Mouse (Mus musculus) liver, embryonic 18 days (tissue): Measurements from ENCODE around the gene Olfr988. TPM values are rescaled to one million over a fixed set of nuclear protein-coding genes. Genes with fewer than 3 reads are reported as not detected.

ENCODE experiments used
- polyA plus RNA-seq: library from polyadenylated mRNA; depleted of rRNA; stranded (reverse); fragments of >200 nt; gene quantifications from 2 replicates; pipeline ENCODE4 v1.2.3, GENCODE M21; 2012; rRNA removed

The Olfr988 gene
- polyA plus RNA-seq, result not detected in 2 replicates

GRCm38 (mm10) chr2:85363127-85363526 lies at the start of gene Olfr988:
TSS of gene Olfr988 (minus strand) at chr2:85363227.

GRCm38 (mm10) chr2:85409369-85409768 lies 46.3 kb upstream of the Olfr988 start, which contains the start of gene Olfr992:
TSS of gene Olfr992 (minus strand) at chr2:85409469.

GRCm38 (mm10) chr2:85339215-85339614 lies 23.8 kb downstream of the Olfr988 start, which contains the start of gene Olfr987:
TSS of gene Olfr987 (minus strand) at chr2:85339315.

Other genes with a start within 250 kb of the Olfr988 start
- 0.82 and 0.96 TPM in 2 replicates for gene Aplnr, start 227.0 kb downstream of the Olfr988 start, polyA plus RNA-seq
- gene Lrrc55, start 166.0 kb downstream of the Olfr988 start, polyA plus RNA-seq, result 0.05 and 0.07 TPM in 2 replicates
- not detected in 2 replicates for gene Olfr987, start 23.9 kb downstream of the Olfr988 start, polyA plus RNA-seq
- gene Olfr992, start 46.2 kb upstream of the Olfr988 start, polyA plus RNA-seq, result not detected in 2 replicates
- gene Olfr993, start 51.6 kb upstream of the Olfr988 start, polyA plus RNA-seq, result not detected in 2 replicates
- gene Olfr994, start 73.2 kb upstream of the Olfr988 start, polyA plus RNA-seq, result not detected in 2 replicates
- gene Olfr995, start 80.4 kb upstream of the Olfr988 start, polyA plus RNA-seq, result not detected in 2 replicates
- gene 4833423E24Rik, start 155.8 kb upstream of the Olfr988 start, polyA plus RNA-seq, result not detected in 2 replicates
- gene Olfr996, start 216.0 kb upstream of the Olfr988 start, polyA plus RNA-seq, result not detected in 2 replicates
- gene Olfr998, start 225.7 kb upstream of the Olfr988 start, polyA plus RNA-seq, result not detected in 2 replicates
- gene Olfr1000, start 248.7 kb upstream of the Olfr988 start, polyA plus RNA-seq, result not detected in 2 replicates